Mouse (Mus musculus): ENCODE results near the gene Atp5l.

GRCm38 (mm10) chr9:44866501-44867240 lies 53.9 kb downstream of the Atp5l start:
- TF ChIP-seq EP300 (IDR thresholded peaks at IDR 0.05; ENCODE audit: insufficient read depth, low read depth, low read length), result no peak
- no peak for TF ChIP-seq POLR2A (IDR thresholded peaks at IDR 0.05; ENCODE audit: insufficient read depth, low read length)
- TF ChIP-seq CTCF (IDR thresholded peaks at IDR 0.05; ENCODE audit: low read depth, low read length), result no peak

Measured in ES-Bruce4 (cell line).